Mouse (Mus musculus) granulocyte monocyte progenitor cell, adult 5-6 weeks (primary cell): ENCODE data around the gene Gipc2. TPM values are rescaled to one million over a fixed set of nuclear protein-coding genes. Genes with fewer than 3 reads are reported as not detected.

Experiments used
- total RNA-seq, 2 experiments: library from RNA; stranded (forward) in 1 of 2; stranded (reverse) in 1 of 2; fragments of 200-712, 200-1000 nt in 1 of 2; fragments of >200 nt in 1 of 2; fragmentation: Nextera tagmentation in 1 of 2; gene quantifications; 2 replicates each; pipeline ENCODE4 v1.2.3; 2014 to 2017

Gene Gipc2
- total RNA-seq, 2 experiments from 2014 or later, result not detected

Other genes starting within 250 kb of the Gipc2 start
- 17.9 and 19.5 TPM in 2 replicates for gene Dnajb4, start 44.1 kb upstream of the Gipc2 start, total RNA-seq (2014; fragmentation: Nextera tagmentation)
- 46.1 and 46.7 TPM in 2 replicates for gene Dnajb4, start 44.1 kb upstream of the Gipc2 start, total RNA-seq (2017)
- 173 and 191 TPM in 2 replicates for gene Fubp1, start 44.2 kb upstream of the Gipc2 start, total RNA-seq (2014; fragmentation: Nextera tagmentation)
- 225 and 260 TPM in 2 replicates for gene Fubp1, start 44.2 kb upstream of the Gipc2 start, total RNA-seq (2017)
- not detected in 2 replicates for gene Nexn, start 100.1 kb upstream of the Gipc2 start, total RNA-seq (2014; fragmentation: Nextera tagmentation)
- not detected in 2 replicates for gene Nexn, start 100.1 kb upstream of the Gipc2 start, total RNA-seq (2017)
- gene Miga1, start 174.2 kb upstream of the Gipc2 start, total RNA-seq (2014; fragmentation: Nextera tagmentation), result 23.8 and 33.7 TPM in 2 replicates
- gene Miga1, start 174.2 kb upstream of the Gipc2 start, total RNA-seq (2017), result 16.6 and 21.3 TPM in 2 replicates
- gene Usp33, start 180.2 kb upstream of the Gipc2 start, total RNA-seq (2014; fragmentation: Nextera tagmentation), result 24.7 and 25.8 TPM in 2 replicates
- gene Usp33, start 180.2 kb upstream of the Gipc2 start, total RNA-seq (2017), result 48.4 and 49.6 TPM in 2 replicates
- 40.1 and 47.2 TPM in 2 replicates for gene Zzz3, start 229.2 kb upstream of the Gipc2 start, total RNA-seq (2014; fragmentation: Nextera tagmentation)
- 57.0 and 58.4 TPM in 2 replicates for gene Zzz3, start 229.2 kb upstream of the Gipc2 start, total RNA-seq (2017)